Mouse (Mus musculus): Measurements from ENCODE around the gene Desi2. TPM values are rescaled to one million over a fixed set of nuclear protein-coding genes. Genes with fewer than 3 reads are reported as not detected.
"Not testable (repeated sequence)": the region's sequence is repeated elsewhere in the genome, so short reads cannot be mapped to it uniquely, and the experiment has no call there.

Gene Desi2
- polyA plus RNA-seq, 1 experiment from 2014 or later, result 24.7 TPM

GRCm38 (mm10) chr1:178258821-178259220 lies 71.6 kb downstream of the Desi2 start:
- Histone ChIP-seq H3K4me1 (ENCODE audit: insufficient read depth) (no peaks in the 10 kb centered on the region), H3K27ac (ENCODE audit: low read depth) (no peak overlapping the region), H3K36me3 (ENCODE audit: insufficient read depth) (no peaks in the 10 kb centered on the region), H3K9ac (no peak overlapping the region), H3K4me3 (ENCODE audit: low read depth, low read length) (no peak overlapping the region), H3K27me3 (ENCODE audit: insufficient read depth, low read length) (no peaks in the 10 kb centered on the region), H3K9me3 (ENCODE audit: low read depth, low read length) (no peaks in the 10 kb centered on the region), H3K4me2 (no peak overlapping the region)
- TF ChIP-seq CTCF (IDR thresholded peaks at IDR 0.05; ENCODE audit: low read depth), result no peak
- DNase-seq (no peak), ATAC-seq (ENCODE audit: insufficient read depth) (no peak)
- 70% methylated on average over 2 of the region's 2 CpGs for WGBS

- 95% methylated on average over 3 of the region's 3 CpGs for WGBS
- ATAC-seq (ENCODE audit: insufficient read depth); H3K27ac ChIP-seq (ENCODE audit: low read depth): not testable (repeated sequence)
These were observed 78.2 kb downstream of the Desi2 start for GRCm38 (mm10) chr1:178265381-178265780.

GRCm38 (mm10) chr1:178270635-178271034 lies 83.4 kb downstream of the Desi2 start:
- H3K9me3 ChIP-seq (ENCODE audit: low read depth, low read length), result no peaks in the 10 kb centered on the region
- H3K4me2 ChIP-seq, result no peak overlapping the region

More at GRCm38 (mm10) chr1:178265381-178265780, 78.2 kb downstream of the Desi2 start:
- not testable (repeated sequence) for H3K4me2 ChIP-seq; H3K9ac ChIP-seq; H3K36me3 ChIP-seq (ENCODE audit: insufficient read depth); H3K4me3 ChIP-seq (ENCODE audit: low read depth, low read length); DNase-seq; H3K27me3 ChIP-seq (ENCODE audit: insufficient read depth, low read length); H3K9me3 ChIP-seq (ENCODE audit: low read depth, low read length); H3K4me1 ChIP-seq (ENCODE audit: insufficient read depth)

GRCm38 (mm10) chr1:178275174-178275730 lies 88.0 kb downstream of the Desi2 start:
- Histone ChIP-seq H3K27me3 (ENCODE audit: insufficient read depth, low read length) (no peaks in the 10 kb centered on the region), H3K27ac (ENCODE audit: low read depth) (no peak overlapping the region), H3K4me3 (ENCODE audit: low read depth, low read length) (peak overlapping the region; percentile 66), H3K9me3 (ENCODE audit: low read depth, low read length) (no peaks in the 10 kb centered on the region), H3K4me1 (ENCODE audit: insufficient read depth) (no peaks in the 10 kb centered on the region), H3K9ac (peak overlapping the region; percentile 79; the same call in 1 of the 2 replicates), H3K36me3 (ENCODE audit: insufficient read depth) (no peaks in the 10 kb centered on the region), H3K4me2 (peak overlapping the region; percentile 81)
- TF ChIP-seq CTCF (IDR thresholded peaks at IDR 0.05; ENCODE audit: low read depth), result no peak
- 27% methylated on average over 9 of the region's 9 CpGs for WGBS
- ATAC-seq (ENCODE audit: insufficient read depth) (no peak), DNase-seq (no peak)

More at GRCm38 (mm10) chr1:178270635-178271034, 83.4 kb downstream of the Desi2 start:
- no peak for DNase-seq
- H3K9ac ChIP-seq, result no peak overlapping the region
- no peak overlapping the region for H3K27ac ChIP-seq (ENCODE audit: low read depth)
- H3K27me3 ChIP-seq (ENCODE audit: insufficient read depth, low read length), result no peaks in the 10 kb centered on the region
- no peaks in the 10 kb centered on the region for H3K36me3 ChIP-seq (ENCODE audit: insufficient read depth)
- no peak overlapping the region for H3K4me3 ChIP-seq (ENCODE audit: low read depth, low read length)
- WGBS, result 46% methylated on average over 6 of the region's 6 CpGs
- no peaks in the 10 kb centered on the region for H3K4me1 ChIP-seq (ENCODE audit: insufficient read depth)
- no peak for TF ChIP-seq CTCF (IDR thresholded peaks at IDR 0.05; ENCODE audit: low read depth)
- ATAC-seq (ENCODE audit: insufficient read depth), result no peak

- 4% methylated on average over 11 of the region's 11 CpGs for WGBS
- H3K4me1 ChIP-seq (ENCODE audit: insufficient read depth), result no peaks in the 10 kb centered on the region
- peak overlapping the region; percentile 66 for H3K4me3 ChIP-seq (ENCODE audit: low read depth, low read length)
- peak overlapping the region; percentile 81 for H3K4me2 ChIP-seq
- H3K27ac ChIP-seq (ENCODE audit: low read depth), result no peak overlapping the region
- no peak for TF ChIP-seq CTCF (IDR thresholded peaks at IDR 0.05; ENCODE audit: low read depth)
- no peaks in the 10 kb centered on the region for H3K9me3 ChIP-seq (ENCODE audit: low read depth, low read length)
- ATAC-seq (ENCODE audit: insufficient read depth), result peak; percentile 55
- H3K27me3 ChIP-seq (ENCODE audit: insufficient read depth, low read length), result no peaks in the 10 kb centered on the region
- DNase-seq, result no peak
- H3K36me3 ChIP-seq (ENCODE audit: insufficient read depth), result no peaks in the 10 kb centered on the region
- H3K9ac ChIP-seq, result peak overlapping the region; percentile 79
These were observed 88.5 kb downstream of the Desi2 start for GRCm38 (mm10) chr1:178275738-178276053.

- H3K27ac ChIP-seq (ENCODE audit: low read depth), result peak overlapping the region; percentile 60; the same call in 1 of the 2 replicates
- WGBS, result under 1% methylated on average over 87 of the region's 87 CpGs
These were observed 89.1 kb downstream of the Desi2 start for GRCm38 (mm10) chr1:178276054-178276911.

GRCm38 (mm10) chr1:178283314-178283713 lies 96.1 kb downstream of the Desi2 start:
- not testable (repeated sequence) for H3K27ac ChIP-seq (ENCODE audit: low read depth); H3K9me3 ChIP-seq (ENCODE audit: low read depth, low read length); H3K4me3 ChIP-seq (ENCODE audit: low read depth, low read length); H3K27me3 ChIP-seq (ENCODE audit: insufficient read depth, low read length); H3K4me1 ChIP-seq (ENCODE audit: insufficient read depth); H3K36me3 ChIP-seq (ENCODE audit: insufficient read depth); H3K9ac ChIP-seq; DNase-seq; H3K4me2 ChIP-seq; ATAC-seq (ENCODE audit: insufficient read depth)
- 85% methylated on average over 3 of the region's 3 CpGs for WGBS

More at GRCm38 (mm10) chr1:178276054-178276911, 89.1 kb downstream of the Desi2 start:
- ATAC-seq (ENCODE audit: insufficient read depth) (peak; percentile 88), DNase-seq (peak; percentile 83)
- Histone ChIP-seq H3K9ac (peak overlapping the region; percentile 79), H3K27me3 (ENCODE audit: insufficient read depth, low read length) (no peaks in the 10 kb centered on the region), H3K9me3 (ENCODE audit: low read depth, low read length) (no peaks in the 10 kb centered on the region), H3K36me3 (ENCODE audit: insufficient read depth) (no peaks in the 10 kb centered on the region), H3K4me1 (ENCODE audit: insufficient read depth) (no peaks in the 10 kb centered on the region), H3K4me3 (ENCODE audit: low read depth, low read length) (peak overlapping the region; percentile 66), H3K4me2 (peak overlapping the region; percentile 81)
- no peak for TF ChIP-seq CTCF (IDR thresholded peaks at IDR 0.05; ENCODE audit: low read depth)
